Mouse (Mus musculus) liver (tissue): Measurements from ENCODE around the gene Mettl14.

Experiments
- DNase-seq: peaks from one replicate; pipeline ENCODE4 v3.0.0-alpha.2; 2020; ENCODE audit warnings: mixed read lengths

The Mettl14 gene

DNA sequence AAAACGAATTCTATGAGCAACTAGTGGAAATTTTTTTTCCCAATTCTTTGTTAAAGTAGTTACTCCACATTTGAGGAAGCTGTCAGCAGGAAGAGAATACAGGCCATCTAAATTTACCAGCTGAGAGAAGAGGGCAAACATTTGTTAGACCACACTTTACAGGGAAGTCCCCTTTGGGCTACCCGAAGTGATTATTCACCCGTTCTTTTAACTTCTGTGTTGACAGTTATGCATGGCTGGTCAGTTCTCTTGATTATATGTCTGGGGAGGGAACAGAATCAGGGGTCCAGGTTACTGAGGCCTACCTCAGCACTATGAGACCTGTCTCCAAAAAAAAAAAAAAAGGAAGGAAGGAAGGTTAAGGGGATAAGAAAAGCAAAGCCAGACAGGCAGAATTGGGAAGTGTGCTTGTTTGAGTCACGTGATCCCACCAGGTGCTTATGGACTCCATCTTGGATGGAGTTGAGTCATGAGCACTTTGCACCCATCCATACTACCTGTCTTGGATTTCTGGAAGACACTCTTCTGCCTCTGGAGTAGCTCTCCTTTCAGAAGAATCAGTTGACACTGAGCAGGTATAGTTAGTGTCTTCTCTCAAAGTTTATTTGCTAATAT is 29.4 kb downstream of the Mettl14 start:
- no peak for DNase-seq

DNA sequence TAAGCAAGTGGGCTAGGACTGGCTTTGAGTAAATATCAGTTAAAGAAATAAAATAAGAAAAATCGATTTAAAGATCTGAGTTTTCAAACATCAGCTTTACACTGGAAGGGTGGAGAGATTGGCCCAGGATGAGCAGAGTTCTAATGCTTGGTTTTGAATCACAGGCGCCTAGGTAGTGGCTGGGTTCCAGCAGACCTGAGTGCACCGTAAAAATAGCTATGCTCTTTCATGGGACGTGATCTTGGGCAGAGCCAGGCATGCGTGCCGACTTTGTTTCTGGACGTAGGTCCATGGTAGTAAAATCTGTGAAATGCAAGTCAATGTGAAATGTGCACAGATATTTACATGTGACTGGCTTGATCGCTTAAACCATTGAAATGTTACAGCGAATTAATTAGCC is 31.5 kb downstream of the Mettl14 start:
- no peak for DNase-seq

DNA sequence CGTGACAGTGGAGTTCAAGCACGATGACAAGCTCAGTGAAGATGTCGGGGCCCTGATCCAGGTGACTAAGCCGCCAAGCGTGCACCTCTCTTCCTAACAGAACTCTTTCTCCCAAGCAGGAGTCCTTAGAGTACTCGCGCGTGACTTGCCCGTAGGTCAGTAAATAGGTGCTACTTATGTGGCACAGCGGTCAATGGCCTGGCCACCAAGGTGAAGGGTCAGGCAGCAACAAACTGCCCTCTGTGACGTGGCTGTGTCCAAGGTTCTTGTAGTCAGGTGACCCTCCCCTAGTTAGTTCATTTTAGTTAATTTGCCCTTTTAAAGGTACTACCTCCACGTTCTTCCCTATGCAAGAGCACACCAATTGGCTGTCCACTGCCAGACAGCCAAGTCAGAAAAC is 32.2 kb downstream of the Mettl14 start:
- DNase-seq: no peak

DNA sequence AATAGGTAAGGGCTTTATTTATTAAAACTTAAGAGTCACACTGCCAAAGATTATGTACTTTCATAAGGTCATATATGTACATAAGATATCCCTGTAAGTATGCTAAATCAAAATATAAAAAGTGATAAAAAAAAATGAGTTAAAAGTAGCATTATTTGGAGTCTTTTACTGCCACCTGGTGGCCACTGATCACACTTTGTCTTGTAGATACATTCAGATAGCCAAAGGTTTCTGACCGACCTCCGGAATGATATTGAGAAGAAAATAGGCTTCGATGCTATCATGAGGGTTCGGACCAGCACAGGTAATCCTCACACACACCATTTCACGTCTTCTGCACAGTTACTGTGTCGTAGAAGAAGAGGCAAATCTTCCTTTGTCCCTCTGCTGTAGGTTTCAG is 32.7 kb downstream of the Mettl14 start:
- DNase-seq: peak; percentile 42

DNA sequence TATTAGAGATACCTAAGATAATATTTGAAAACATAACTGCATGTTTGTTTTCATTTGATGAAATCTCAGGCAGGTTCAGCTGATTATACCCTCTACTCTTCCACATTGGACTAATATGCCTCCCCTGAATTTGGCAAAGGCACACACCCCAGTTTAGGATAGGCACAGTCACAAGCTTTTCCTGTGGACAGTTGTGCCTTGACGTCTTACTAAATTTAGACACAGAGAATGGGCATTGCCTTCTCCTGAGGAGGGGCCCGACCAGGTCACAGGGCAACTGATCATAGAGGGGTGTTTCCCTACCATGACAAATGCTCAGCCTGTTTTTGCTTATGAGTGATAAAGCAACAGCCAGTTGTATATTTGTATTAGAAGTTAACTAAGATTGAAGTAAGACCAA is 34.4 kb downstream of the Mettl14 start:
- DNase-seq: no peak

DNA sequence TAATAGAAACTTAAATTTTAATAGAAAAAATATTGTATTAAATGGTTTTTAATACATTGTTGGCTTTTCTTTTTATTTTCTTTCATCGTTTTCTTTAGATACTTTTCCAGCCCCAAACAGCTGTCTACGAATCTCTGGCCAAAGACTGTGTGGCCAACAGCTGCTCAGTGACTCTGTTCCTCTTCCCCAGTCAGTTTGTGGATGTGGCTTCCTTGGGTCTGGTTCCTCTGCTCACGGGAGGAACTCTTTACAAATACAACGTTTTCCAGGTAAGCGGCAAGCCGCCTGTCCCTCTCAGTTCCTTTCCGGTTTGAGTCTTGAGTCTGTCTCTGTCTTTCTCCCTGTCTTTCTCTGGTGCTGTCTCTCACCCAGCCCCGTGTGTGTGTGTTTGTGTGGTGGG is 35.3 kb downstream of the Mettl14 start:
- no peak for DNase-seq

DNA sequence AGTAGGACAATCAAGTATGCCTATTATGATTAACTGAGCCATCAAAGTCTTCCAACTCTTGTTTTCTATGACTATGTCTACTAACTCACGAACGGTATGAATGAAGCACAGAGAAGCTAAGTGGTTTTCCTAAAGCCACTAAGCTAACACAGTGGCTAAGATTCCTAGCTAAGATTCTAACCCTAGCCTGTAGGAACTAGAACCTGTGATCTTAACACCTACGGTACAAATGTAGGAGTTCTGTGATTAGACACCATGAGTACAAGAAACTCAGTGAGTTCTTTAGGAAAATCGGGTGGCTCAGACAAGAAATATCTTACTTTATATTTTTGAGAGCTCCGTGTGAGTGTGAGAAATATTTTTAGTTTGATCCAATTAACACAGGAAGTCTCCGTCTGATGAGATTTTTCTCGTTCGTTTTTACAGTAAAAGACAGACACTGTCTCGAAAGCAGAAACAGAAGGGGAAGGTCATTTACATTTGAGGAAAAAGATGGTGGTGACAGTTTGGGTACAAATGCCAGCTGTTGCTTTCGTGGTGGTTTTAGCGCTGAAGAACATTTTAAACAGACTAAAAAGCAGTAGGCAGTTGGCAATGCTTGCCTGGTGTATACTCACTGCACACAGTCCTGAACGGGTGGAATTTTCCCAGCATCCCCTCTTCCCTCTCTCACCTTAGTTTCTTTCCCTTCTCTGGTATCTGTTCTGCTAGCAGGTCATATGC is 37.7 kb downstream of the Mettl14 start:
- no peak for DNase-seq

DNA sequence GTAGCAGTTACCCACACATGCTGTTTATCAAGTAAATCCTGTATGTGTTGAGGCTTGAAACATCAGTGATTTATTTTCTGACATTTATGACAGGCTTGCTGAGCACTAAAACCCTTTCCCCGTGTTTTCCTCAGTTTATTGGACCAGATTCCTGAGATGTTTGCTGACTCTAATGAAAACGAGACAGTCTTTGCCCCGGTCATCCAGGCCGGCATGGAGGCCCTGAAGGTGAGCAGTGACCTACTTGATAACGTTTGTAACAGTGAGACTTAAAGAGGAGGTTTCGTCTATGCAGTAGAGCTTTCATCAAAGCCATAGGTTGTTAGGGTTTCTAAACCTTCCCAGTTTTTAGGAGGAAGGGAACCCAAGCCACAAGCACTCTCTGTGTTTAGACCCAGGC is 42.2 kb downstream of the Mettl14 start:
- no peak for DNase-seq

DNA sequence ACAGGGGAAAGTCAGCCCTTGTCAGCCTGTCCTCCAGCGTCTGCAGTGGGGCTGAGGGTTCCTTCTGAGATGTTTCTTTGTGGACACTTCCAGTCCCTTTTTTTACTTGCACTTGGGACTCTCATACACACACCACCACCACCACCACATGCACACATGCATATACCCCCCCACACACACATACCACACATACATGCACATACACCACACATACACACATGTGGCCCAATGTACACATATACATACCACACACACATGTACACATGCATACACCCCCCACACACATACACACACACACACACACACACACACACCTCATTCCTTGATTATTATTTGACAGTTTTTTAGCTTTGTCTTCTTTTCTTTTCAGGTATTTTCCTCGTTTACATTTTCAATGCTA is 44.9 kb downstream of the Mettl14 start:
- DNase-seq: no peak

DNA sequence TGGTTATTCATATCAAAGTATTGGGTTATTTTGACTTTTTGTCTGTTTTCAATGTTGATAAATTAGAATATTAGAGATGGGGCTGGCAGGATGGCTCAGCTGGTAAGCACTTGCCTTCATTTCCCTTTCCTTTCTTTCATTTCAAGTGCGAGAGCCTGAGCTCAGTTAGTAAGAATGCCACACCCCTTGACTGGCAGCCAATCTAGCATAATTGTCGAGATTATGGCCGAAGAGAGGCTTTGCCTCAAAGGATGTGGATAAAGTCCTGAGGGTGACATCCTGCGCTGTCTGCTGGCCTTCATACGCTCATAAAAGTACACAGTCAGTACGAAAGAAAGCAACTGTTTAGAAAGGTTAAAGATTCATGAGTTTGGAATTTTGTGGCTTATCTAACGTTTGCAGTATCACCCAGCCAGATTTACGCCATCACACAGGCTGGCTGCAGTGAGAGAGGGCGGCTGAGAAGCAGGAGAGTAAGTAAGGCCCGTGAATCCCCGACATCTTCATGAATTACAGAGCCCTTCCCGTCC is 47.2 kb downstream of the Mettl14 start:
- DNase-seq: no peak

DNA sequence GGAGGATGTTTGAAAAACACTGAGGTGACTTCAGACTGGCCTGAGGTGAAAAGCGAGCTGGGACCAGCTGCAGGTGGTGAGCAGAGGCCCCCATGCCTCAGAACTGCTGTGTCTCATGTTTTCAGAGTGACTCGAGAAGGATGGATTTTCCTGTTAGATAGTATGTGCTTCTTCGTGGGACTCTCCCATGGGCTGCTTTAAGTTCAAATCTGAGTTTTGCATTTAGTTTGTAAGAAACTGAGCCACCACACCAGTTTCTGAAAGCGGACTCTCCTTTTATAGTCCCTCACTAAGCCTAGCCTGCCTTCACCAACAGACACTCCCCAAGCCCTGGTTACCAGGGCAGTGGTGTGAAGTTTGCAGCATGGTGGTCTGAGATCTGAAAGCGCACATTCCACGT is 48.1 kb downstream of the Mettl14 start:
- no peak for DNase-seq

DNA sequence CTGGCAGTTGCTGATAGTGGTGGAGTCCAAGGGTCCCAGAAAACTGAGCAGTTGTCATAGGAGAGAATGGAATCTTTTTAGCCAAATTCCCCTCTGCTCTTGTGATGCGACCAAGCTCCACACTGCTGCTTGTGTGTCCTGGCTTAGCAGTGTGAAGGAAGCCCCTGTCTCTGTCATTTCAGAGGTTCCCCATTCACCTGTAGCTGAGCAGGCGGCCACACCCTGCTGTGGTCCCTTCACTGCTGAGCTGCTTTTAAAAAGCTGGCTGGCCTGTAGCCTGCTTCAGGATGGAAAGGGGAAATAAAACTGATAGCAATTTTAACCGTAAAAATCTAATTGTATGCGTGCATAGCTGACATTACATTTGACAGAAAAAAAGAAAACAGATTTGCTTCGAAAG is 49.0 kb downstream of the Mettl14 start:
- no peak for DNase-seq

DNA sequence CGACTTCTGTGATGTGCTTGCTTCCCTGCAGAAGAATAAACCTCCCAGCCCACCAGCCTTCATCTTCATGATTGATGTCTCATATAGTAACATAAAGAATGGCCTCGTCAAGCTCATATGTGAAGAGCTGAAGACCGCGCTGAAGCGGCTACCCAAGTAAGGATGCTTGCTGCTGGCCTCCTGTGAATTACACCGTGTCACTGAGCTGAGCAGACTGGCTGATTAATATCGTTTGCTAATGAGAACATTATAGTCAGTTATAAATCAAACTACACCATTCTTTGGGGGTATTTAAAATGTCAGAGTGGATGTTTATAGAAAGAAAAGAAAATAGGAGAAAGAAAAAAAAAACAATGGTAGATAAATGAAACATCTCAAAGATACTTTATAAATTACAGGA is 49.5 kb downstream of the Mettl14 start:
- no peak for DNase-seq

DNA sequence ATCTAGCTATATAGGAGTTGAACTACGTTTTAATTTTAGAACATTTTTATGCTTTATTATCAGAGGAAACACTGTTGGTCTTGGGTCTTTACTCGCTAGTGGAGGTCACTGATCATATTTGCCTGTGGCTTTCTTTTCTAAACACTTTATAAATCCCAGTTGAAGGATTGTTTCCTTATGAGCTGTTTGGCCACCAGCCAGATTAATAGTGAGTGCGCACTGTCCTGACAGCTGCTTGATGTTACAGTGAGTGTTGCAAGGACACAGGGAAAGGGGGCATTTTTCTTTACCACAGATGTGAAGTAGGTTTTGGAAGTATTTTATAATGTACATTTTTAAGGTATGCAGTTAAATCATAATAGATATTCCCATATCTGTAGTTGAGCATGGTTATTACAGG is 50.4 kb downstream of the Mettl14 start:
- DNase-seq: peak; percentile 15

DNA sequence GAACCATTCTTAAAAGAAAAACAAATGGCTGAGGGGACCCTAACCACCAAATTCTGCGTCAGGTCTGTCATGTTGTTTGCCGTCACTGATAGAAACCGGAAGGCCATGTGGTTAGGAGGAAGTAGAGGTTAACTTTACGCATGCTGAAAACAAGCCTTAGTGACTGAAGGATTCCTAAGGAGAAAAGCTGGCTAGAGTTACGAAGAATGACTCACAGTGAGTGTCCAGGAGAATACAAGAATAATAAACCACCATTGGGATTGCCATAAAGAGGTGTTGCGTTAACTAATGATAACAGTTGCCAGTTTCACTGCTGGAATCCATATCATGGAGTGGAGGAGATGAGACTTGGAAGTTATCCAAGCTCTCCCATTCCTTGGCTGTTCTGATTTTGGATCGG is 51.0 kb downstream of the Mettl14 start:
- DNase-seq: no peak

DNA sequence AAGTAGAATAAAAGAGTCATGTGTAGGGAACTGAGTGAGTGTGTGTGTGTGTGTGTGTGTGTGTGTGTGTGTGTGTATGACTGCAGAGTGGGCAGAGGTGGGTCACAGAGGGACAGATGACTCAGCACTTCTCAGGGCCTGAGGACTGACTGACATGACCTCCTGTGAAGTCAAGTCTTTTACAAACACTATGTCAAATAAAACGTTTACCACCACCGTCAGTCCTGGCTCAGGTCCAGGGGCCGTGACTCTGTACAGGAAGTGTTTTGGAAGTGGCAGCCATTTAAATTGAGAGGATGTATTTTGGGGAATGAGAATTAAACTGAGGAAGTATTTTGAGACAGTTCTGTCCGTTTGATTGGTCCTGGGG is 52.9 kb downstream of the Mettl14 start:
- peak; percentile 55 for DNase-seq

DNA sequence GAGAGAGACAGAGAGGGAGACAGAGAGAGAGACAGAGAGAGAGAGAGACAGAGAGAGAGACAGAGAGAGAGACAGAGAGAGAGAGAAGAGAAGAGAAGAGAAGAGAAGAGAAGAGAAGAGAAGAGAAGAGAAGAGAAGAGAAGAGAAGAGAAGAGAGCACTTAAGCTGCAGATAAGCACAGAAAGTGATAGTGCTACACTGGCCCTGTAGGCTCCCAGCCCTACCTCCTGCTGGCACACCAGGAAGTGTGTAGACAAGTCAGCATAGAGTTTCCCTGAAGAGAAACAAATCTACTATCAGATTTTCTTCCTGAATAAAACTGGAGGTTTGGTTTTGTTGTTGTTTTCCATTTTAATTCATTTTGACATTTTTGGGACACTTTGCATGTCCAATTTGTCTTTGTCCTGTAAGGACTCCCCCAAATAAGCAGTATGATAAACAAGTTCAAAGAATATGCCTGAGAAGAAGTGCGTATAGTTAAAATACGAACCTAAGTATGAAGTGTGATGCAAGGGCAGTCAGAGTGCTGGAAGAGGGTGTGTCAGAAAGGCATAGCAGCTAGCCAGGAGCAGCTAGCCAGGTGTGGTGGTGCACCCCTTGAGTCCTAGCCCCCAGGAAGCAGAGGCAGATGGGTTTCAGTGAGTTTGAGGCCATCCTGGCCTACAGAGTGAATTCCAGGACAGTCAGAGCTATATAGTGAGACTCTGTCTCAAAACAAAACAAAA is 53.4 kb downstream of the Mettl14 start:
- no peak for DNase-seq

DNA sequence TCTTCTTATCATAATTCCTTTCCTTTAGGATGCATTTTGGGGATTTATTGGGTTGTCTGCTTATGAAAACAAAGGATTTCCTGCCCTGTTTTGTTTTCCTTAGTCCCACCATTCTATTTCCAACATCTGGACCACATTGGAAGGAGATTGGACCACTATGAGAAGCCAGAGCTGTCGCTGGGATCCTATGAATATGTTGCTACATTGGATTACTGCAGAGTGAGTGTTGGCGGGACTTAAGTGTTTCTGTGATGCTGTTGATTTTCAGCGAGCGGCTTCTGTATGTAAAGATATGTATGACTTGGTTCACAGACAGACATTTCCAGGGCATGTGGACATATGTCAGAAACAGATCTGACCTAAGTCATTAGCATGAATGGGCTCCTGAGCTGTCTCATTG is 55.7 kb downstream of the Mettl14 start:
- no peak for DNase-seq

DNA sequence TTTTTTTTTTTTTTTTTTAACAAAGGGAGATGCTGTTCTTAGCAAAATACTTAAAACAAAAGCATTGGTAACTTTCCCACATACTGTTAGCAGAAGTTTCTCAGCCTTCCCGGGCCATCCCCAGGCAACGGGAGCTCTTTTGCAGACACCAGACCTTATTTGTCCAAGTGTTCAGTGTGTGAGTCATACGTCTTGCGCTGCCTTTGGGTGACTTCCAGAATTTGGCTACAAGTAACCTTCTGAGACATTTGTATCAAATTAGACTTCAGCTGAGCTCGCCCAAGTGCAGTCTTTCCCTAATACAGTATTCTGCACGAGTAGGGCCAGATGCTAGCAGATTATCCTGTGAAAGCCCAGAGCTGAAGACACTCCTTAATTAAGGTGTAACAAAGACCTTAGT is 56.7 kb downstream of the Mettl14 start:
- DNase-seq: no peak

DNA sequence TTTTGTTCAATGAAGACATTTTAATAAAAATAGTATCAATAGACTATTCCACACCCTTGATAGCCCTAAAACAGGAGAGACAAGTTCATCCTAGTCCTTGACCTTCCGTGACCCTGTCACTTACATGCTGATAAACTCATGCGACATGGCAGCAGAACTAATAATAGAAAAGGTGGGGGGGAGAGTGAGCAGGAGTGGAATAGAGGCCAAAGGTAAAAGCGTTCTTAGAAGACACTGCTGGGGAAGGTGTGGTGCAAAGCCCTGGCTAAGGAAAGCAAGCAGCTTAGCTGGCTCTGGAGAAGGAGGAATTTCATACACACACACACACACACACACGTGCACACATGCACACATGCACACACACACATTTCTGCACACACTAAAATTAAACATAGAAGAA is 61.6 kb downstream of the Mettl14 start:
- no peak for DNase-seq

DNA sequence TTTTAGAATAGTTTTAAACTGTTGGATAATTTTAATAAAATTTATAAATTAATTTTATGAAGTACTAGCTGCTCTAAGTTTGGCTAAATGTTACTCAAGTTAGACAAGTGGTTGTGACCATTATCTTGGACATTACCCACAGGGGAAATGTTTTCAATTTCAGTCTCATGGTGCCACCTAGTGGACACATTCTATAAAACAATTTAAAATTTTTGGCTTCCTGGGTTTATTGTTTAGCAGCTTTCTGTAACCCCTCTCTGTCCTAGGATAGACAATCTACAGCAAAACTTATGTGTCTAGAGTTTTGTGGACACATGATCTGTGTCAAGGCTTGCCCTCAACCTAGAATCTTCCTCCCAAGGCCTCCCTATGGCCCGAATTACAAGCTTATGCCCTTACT is 63.8 kb downstream of the Mettl14 start:
- no peak for DNase-seq

DNA sequence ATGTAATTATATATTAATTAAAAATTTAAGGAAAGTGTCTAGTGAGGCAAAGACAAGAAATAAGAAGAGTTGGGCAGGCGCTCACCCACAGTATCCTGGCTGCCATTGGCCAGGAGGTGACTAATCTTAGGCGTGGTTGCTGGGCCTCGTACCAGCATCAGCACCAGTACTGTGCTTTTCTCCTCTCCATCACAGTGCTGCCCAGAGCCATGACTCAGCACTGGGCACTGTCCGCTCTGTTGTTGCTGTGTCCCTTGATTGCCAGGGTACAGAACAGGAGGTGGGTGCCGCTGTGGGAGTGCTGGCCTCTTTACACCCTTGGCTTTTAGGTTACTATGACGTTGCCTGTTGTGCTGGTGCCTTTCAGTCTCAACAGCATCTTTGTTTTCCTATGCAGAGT is 64.3 kb downstream of the Mettl14 start:
- DNase-seq: no peak

DNA sequence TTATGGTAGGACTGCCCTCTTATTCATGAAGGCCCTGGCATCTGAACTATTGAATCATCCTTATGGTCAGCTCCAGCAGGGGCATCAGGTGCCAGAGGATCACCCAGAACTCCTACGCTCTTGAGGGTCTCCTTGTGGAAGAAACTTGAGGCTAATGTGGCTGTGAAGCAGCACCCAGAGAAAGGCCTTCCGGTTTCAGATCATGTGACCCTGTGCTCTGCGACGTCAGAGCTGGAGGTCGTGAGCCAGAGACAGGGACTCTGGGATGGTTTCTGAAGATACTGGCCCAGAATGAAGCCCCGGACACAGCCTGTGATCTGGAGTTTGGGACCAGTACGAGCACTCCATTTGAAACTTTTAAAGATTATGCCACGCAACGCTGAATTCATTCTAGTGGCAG is 65.6 kb downstream of the Mettl14 start:
- DNase-seq: no peak
